Mouse (Mus musculus) E14TG2a.4 (cell line): ENCODE results near the gene Upf2.

Experiments used
- H3K27me3 ChIP-seq: 2 replicates; pipeline ENCODE4 v1.6.1; 2014; ENCODE audit warnings: low read length, control low read depth; ENCODE audit not compliant: insufficient read depth
- H3K36me3 ChIP-seq: 2 replicates; pipeline ENCODE4 v1.6.1; 2014; ENCODE audit warnings: low read length, control low read depth; ENCODE audit not compliant: insufficient read depth
- H3K4me1 ChIP-seq: replicated peaks from 2 replicates; pipeline ENCODE4 v1.6.1; 2014; ENCODE audit warnings: low read depth, low read length, control low read depth
- H3K4me3 ChIP-seq: replicated peaks from 2 replicates; pipeline ENCODE4 v1.5.1; 2014; ENCODE audit warnings: mild to moderate bottlenecking, low read length
- H3K9me3 ChIP-seq: 2 replicates; pipeline ENCODE4 v1.6.1; 2014; ENCODE audit warnings: low read length, control low read depth
- CTCF ChIP-seq: conservative IDR thresholded peaks from 2 replicates; pipeline ENCODE4 v1.5.1; 2014; ENCODE audit warnings: low read length
- NANOG ChIP-seq: IDR thresholded peaks from 2 replicates; pipeline ENCODE4 v1.6.1; 2014; ENCODE audit warnings: borderline replicate concordance, low read length, mixed read lengths
- POU5F1 ChIP-seq: IDR thresholded peaks from 2 replicates; pipeline ENCODE4 v1.6.1; 2014; ENCODE audit warnings: low read length, borderline replicate concordance

The Upf2 gene

GRCm38 (mm10) chr2:6099443-6099842 lies 148.2 kb downstream of the Upf2 start:
- no peak overlapping the region for H3K4me3 ChIP-seq
- H3K4me1 ChIP-seq: peaks cover 56% of the 10 kb centered on the region
- TF ChIP-seq NANOG (peak; percentile 41), POU5F1 (no peak)
- peaks cover 7% of the 10 kb centered on the region for H3K9me3 ChIP-seq
- peaks cover 46% of the 10 kb centered on the region for H3K27me3 ChIP-seq
- no peaks in the 10 kb centered on the region for H3K36me3 ChIP-seq

GRCm38 (mm10) chr2:6100027-6100749 lies 148.9 kb downstream of the Upf2 start:
- TF ChIP-seq POU5F1: no peak
- no peak for TF ChIP-seq NANOG
- no peak for TF ChIP-seq CTCF
- no peaks in the 10 kb centered on the region for H3K36me3 ChIP-seq
- H3K4me1 ChIP-seq: peaks cover 56% of the 10 kb centered on the region
- H3K4me3 ChIP-seq: peak overlapping the region; percentile 79
- peaks cover 46% of the 10 kb centered on the region for H3K27me3 ChIP-seq
- peaks cover 7% of the 10 kb centered on the region for H3K9me3 ChIP-seq

- TF ChIP-seq POU5F1 (no peak), CTCF (no peak), NANOG (no peak)
- Histone ChIP-seq H3K36me3 (no peaks in the 10 kb centered on the region), H3K4me3 (peak overlapping the region; percentile 79), H3K9me3 (peaks cover 7% of the 10 kb centered on the region), H3K4me1 (peaks cover 56% of the 10 kb centered on the region), H3K27me3 (peaks cover 46% of the 10 kb centered on the region)
Observed at GRCm38 (mm10) chr2:6100755-6101154, 149.5 kb downstream of the Upf2 start.

DNA sequence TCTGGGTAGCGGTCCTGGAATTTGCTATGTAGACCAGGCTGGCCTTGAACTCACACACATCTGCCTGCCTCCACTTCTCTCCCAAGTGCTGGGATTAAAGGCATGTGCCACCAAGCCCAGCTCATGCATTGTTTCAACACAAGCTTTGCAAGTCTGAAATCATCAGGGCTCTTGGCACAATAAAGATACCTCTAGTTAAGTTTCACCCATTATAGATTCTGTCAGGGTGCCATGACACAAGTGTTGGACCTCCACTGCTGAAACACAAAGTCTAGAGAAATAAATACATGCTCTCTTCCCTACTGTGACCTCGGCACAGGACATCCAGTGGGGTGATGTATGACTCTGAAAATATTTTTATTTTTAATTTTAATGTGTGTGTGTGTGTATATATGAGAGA lies 154.2 kb downstream of the Upf2 start:
- peaks cover 7% of the 10 kb centered on the region for H3K9me3 ChIP-seq
- TF ChIP-seq POU5F1: no peak
- TF ChIP-seq NANOG: no peak
- no peak for TF ChIP-seq CTCF
- no peaks in the 10 kb centered on the region for H3K36me3 ChIP-seq
- H3K4me3 ChIP-seq: no peak overlapping the region
- H3K27me3 ChIP-seq: peaks cover 33% of the 10 kb centered on the region
- H3K4me1 ChIP-seq: peaks cover 17% of the 10 kb centered on the region
